Mouse (Mus musculus) gastrocnemius, postnatal 36 days (tissue): ENCODE measurements around the gene Por. TPM values are rescaled to one million over a fixed set of nuclear protein-coding genes. Genes with fewer than 3 reads are reported as not detected.

Source experiments
- DNase-seq, 2 experiments: peaks; one replicate each; pipeline ENCODE4 v3.0.0; 2022
- intact Hi-C: fragments of 180-260 bp; cut with DNase I; formaldehyde crosslinking; loops from one replicate; pipeline ENCODE4 v1.15.1; 2025
- total RNA-seq, 2 experiments: library from RNA; stranded (reverse); gene quantifications; 2 replicates each; pipeline ENCODE4 v1.2.3; 2021

Gene Por
- total RNA-seq, 2 experiments from 2014 or later = 26.3 to 31.8 TPM

GRCm38 (mm10) chr5:135651536-135651935 lies 18.3 kb upstream of the Por start:
- no peak for DNase-seq
- intact Hi-C loops = loop anchor here (5.0 kb wide), 1 partner anchor 36 kb away; no protein-coding TSS in a partner anchor

GRCm38 (mm10) chr5:135653209-135653608 lies 16.6 kb upstream of the Por start:
- no peak for DNase-seq
- intact Hi-C loops = loop anchor here (5.0 kb wide), 1 partner anchor 34 kb away; no protein-coding TSS in a partner anchor

- DNase-seq = no peak
- intact Hi-C loops = no loop called here
Measured at GRCm38 (mm10) chr5:135656046-135656445, 13.8 kb upstream of the Por start.

GRCm38 (mm10) chr5:135657128-135657527 lies 12.7 kb upstream of the Por start:
- intact Hi-C loops = no loop called here
- no peak for DNase-seq

- no peak for DNase-seq
- intact Hi-C loops = no loop called here
Measured at GRCm38 (mm10) chr5:135657703-135658373, 12.0 kb upstream of the Por start.

- DNase-seq = no peak
- intact Hi-C loops = no loop called here
Measured at GRCm38 (mm10) chr5:135659956-135660355, 9.9 kb upstream of the Por start.

- no peak for DNase-seq
- intact Hi-C loops = no loop called here
Measured at GRCm38 (mm10) chr5:135660535-135660934, 9.3 kb upstream of the Por start.

- DNase-seq = no peak
- intact Hi-C loops = no loop called here
Measured at GRCm38 (mm10) chr5:135666890-135667289, 2.9 kb upstream of the Por start.

GRCm38 (mm10) chr5:135668071-135668470 lies 1.8 kb upstream of the Por start:
- DNase-seq = no peak
- intact Hi-C loops = no loop called here

- intact Hi-C loops = no loop called here
Measured at GRCm38 (mm10) chr5:135670881-135671280, 1.0 kb downstream of the Por start.

GRCm38 (mm10) chr5:135672509-135672908 lies 2.7 kb downstream of the Por start:
- DNase-seq = no peak
- intact Hi-C loops = no loop called here

More at GRCm38 (mm10) chr5:135670881-135671280, 1.0 kb downstream of the Por start:
- DNase-seq = no peak

- peak in 1 of 2 experiments; percentile 23 for DNase-seq
Measured at GRCm38 (mm10) chr5:135672980-135673379, 3.1 kb downstream of the Por start.

GRCm38 (mm10) chr5:135674349-135674775 lies 4.5 kb downstream of the Por start:
- intact Hi-C loops = no loop called here
- no peak for DNase-seq

More at GRCm38 (mm10) chr5:135672980-135673379, 3.1 kb downstream of the Por start:
- intact Hi-C loops = no loop called here

- peak in 1 of 2 experiments; percentile 51 for DNase-seq
- intact Hi-C loops = no loop called here
Measured at GRCm38 (mm10) chr5:135674821-135675220, 5.0 kb downstream of the Por start.

GRCm38 (mm10) chr5:135676696-135677095 lies 6.9 kb downstream of the Por start:
- no peak for DNase-seq
- intact Hi-C loops = no loop called here

- no peak for DNase-seq
- intact Hi-C loops = no loop called here
Measured at GRCm38 (mm10) chr5:135677251-135677650, 7.4 kb downstream of the Por start.

GRCm38 (mm10) chr5:135678481-135678880 lies 8.6 kb downstream of the Por start:
- intact Hi-C loops = no loop called here
- DNase-seq = no peak

- intact Hi-C loops = no loop called here
- no peak for DNase-seq
Measured at GRCm38 (mm10) chr5:135680967-135681545, 11.2 kb downstream of the Por start.

GRCm38 (mm10) chr5:135682009-135682408 lies 12.2 kb downstream of the Por start:
- no peak for DNase-seq

GRCm38 (mm10) chr5:135682942-135683570 lies 13.2 kb downstream of the Por start:
- intact Hi-C loops = no loop called here

More at GRCm38 (mm10) chr5:135682009-135682408, 12.2 kb downstream of the Por start:
- intact Hi-C loops = no loop called here

GRCm38 (mm10) chr5:135690401-135690800 lies 20.6 kb downstream of the Por start:
- DNase-seq = no peak
- intact Hi-C loops = no loop called here

More at GRCm38 (mm10) chr5:135682942-135683570, 13.2 kb downstream of the Por start:
- DNase-seq = no peak
